Mouse (Mus musculus): Measurements from ENCODE around the gene Kremen2.

- no peak for TF ChIP-seq CTCF (IDR thresholded peaks at IDR 0.05; ENCODE audit: borderline replicate concordance, control insufficient read depth, extremely low read depth, insufficient read depth, low read length, poor library complexity)
- no peak for TF ChIP-seq POLR2A (IDR thresholded peaks at IDR 0.05; ENCODE audit: control insufficient read depth, extremely low read depth, insufficient read depth, low read length, poor library complexity)
These were observed 18.9 kb downstream of the Kremen2 start for GRCm38 (mm10) chr17:23726758-23727142.

Measured in thymus, adult 2 months (tissue).